Comparison of ENCODE assay signal across 11 mouse cellular contexts in the genomic region with DNA sequence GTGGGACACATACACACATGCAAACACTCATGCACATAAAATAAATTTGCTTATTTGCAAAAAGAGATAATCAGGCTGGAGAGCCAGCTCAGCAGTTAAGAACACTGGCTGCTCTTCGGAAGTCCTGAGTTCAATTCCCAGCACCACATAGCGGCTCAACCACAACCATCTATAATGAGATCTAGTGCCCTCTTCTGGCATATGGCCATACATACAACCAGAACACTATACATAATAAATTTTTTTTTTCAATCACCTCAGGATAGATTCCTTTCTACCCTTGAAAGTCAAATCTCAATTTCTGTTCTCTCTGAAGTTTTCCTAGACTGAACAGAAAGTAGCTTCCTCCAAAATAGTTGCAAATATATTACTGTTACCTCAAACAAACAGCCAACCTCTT. TPM values are rescaled to one million over a fixed set of nuclear protein-coding genes. Genes with fewer than 3 reads are reported as not detected.
A peak's percentile ranks its signal among the peaks of the same experiment; 100 is the strongest.
DNase-seq lines count a peak whose midpoint lies in the region; ATAC-seq and TF ChIP-seq lines count a peak whose summit lies in the region.
"Had no signal": no experiment of that assay in that cellular context is flagged by ENCODE, and none has a peak within 500 bp of the region (broad histone marks: within the 10 kb centered on the region; RNA-seq: fewer than 3 reads in every experiment).

No protein-coding gene starts in this region.

- DNase-seq in cerebellum, adult 9-10 months: peak; percentile 26
- DNase-seq in cerebellum, adult 2 months: no peak
- DNase-seq in lung, postnatal 0 days (ENCODE audit: low spot score): no peak
- no peak for DNase-seq in lung, postnatal 10 days
- DNase-seq in natural killer cell, adult 2 months (ENCODE audit: low spot score in 2 of 2): no peak
- DNase-seq: adrenal gland, adult 2 months had no signal

- H3K4me3 ChIP-seq in cerebellum, adult 2 months (replicated peaks; ENCODE audit: insufficient read depth, low read depth, low read length): no peak overlapping the region
- H3K4me3 ChIP-seq in lung, postnatal 0 days (ENCODE audit: low read depth, low read length): peak overlapping the region; percentile 66; the same call in 1 of the 2 replicates
- peak overlapping the region; percentile 63 for H3K4me3 ChIP-seq in limb, embryonic 15.5 days
- peak overlapping the region; percentile 61; the same call in 1 of the 2 replicates for H3K4me3 ChIP-seq in stomach, embryonic 15.5 days (replicated peaks)

- TF ChIP-seq EP300 in lung, postnatal 0 days (IDR thresholded peaks at IDR 0.05): no peak

- 99% methylated on average over 2 of the region's 2 CpGs for WGBS in cerebellum, adult 2 months
- WGBS in lung, postnatal 0 days: 95% methylated on average over 2 of the region's 2 CpGs
- 94% methylated on average over 2 of the region's 2 CpGs for WGBS in limb, embryonic 15.5 days
- 94% methylated on average over 2 of the region's 2 CpGs for WGBS in stomach, embryonic 15.5 days

- TF ChIP-seq CTCF in cerebellum, adult 2 months (IDR thresholded peaks at IDR 0.05; ENCODE audit: borderline replicate concordance, insufficient read depth, low read depth, low read length): no peak
- TF ChIP-seq CTCF in lung, postnatal 0 days (IDR thresholded peaks at IDR 0.05): 0 out of 2 replicates have a peak, but pooled peaks have one; percentile 6

- H3K4me1 ChIP-seq in cerebellum, adult 2 months (ENCODE audit: control insufficient read depth, insufficient read depth, low read length): peaks cover 3% of the 10 kb centered on the region
- 0 out of 2 replicates have a peak, but pooled peaks cover 8% of the 10 kb centered on the region for H3K4me1 ChIP-seq in lung, postnatal 0 days (ENCODE audit: insufficient read depth, low read depth, low read length)
- peaks cover 6% of the 10 kb centered on the region for H3K4me1 ChIP-seq in limb, embryonic 15.5 days
- peaks cover 6% of the 10 kb centered on the region; the same call in 1 of the 2 replicates for H3K4me1 ChIP-seq in stomach, embryonic 15.5 days

- no peak for ATAC-seq in lung, postnatal 0 days
- no peak for ATAC-seq in limb, embryonic 15.5 days (ENCODE audit: insufficient number of reproducible peaks, low FRiP score, low TSS enrichment, low read depth)
- no peak for ATAC-seq in stomach, embryonic 15.5 days (ENCODE audit: insufficient read depth, low FRiP score, low read depth)
- ATAC-seq in megakaryocyte-erythroid progenitor cell, adult 5-6 weeks (replicated peaks; ENCODE audit: low FRiP score, low TSS enrichment, poor library complexity, severe bottlenecking): no peak

- H3K4me2 ChIP-seq in lung, postnatal 0 days (replicated peaks; ENCODE audit: low read depth, low read length): no peak overlapping the region
- peak overlapping the region; percentile 84 for H3K4me2 ChIP-seq in limb, embryonic 15.5 days
- H3K4me2 ChIP-seq in stomach, embryonic 15.5 days: peak overlapping the region; percentile 88

- no peak overlapping the region for H3K9ac ChIP-seq in lung, postnatal 0 days (replicated peaks; ENCODE audit: low read depth)
- no peak overlapping the region for H3K9ac ChIP-seq in limb, embryonic 15.5 days
- H3K9ac ChIP-seq in stomach, embryonic 15.5 days: no peak overlapping the region

- no peaks in the 10 kb centered on the region for H3K9me3 ChIP-seq in lung, postnatal 0 days (ENCODE audit: low read length)
- H3K9me3 ChIP-seq in limb, embryonic 15.5 days: no peaks in the 10 kb centered on the region
- H3K9me3 ChIP-seq in stomach, embryonic 15.5 days: no peaks in the 10 kb centered on the region

- H3K27ac ChIP-seq in cerebellum, adult 2 months (ENCODE audit: insufficient read depth, low read length): no peak overlapping the region
- no peak overlapping the region for H3K27ac ChIP-seq in lung, postnatal 0 days (ENCODE audit: low read length)
- no peak overlapping the region for H3K27ac ChIP-seq in limb, embryonic 15.5 days
- no peak overlapping the region for H3K27ac ChIP-seq in stomach, embryonic 15.5 days

- H3K27me3 ChIP-seq in cerebellum, adult 2 months (ENCODE audit: control insufficient read depth, insufficient read depth, low read length): no peaks in the 10 kb centered on the region
- no peaks in the 10 kb centered on the region for H3K27me3 ChIP-seq in lung, postnatal 0 days (replicated peaks; ENCODE audit: insufficient read depth, low read length)
- H3K27me3 ChIP-seq in limb, embryonic 15.5 days: no peaks in the 10 kb centered on the region
- H3K27me3 ChIP-seq in stomach, embryonic 15.5 days (replicated peaks): no peaks in the 10 kb centered on the region

- TF ChIP-seq POLR2A in cerebellum, adult 2 months (IDR thresholded peaks at IDR 0.05; ENCODE audit: borderline replicate concordance, insufficient read depth, low read length): no peak

- H3K36me3 ChIP-seq in lung, postnatal 0 days (ENCODE audit: insufficient read depth, low read length): peaks cover 19% of the 10 kb centered on the region; the same call in 1 of the 2 replicates
- H3K36me3 ChIP-seq in limb, embryonic 15.5 days: peaks cover 44% of the 10 kb centered on the region
- peaks cover 23% of the 10 kb centered on the region for H3K36me3 ChIP-seq in stomach, embryonic 15.5 days

RNA-seq across cellular contexts. Expression of a gene that starts 1.6 kb away (rescaled TPM):
- polyA plus RNA-seq in cerebellum, adult 2 months (2012; rRNA removed): 104 and 118 TPM in 2 replicates
- polyA plus RNA-seq in lung, postnatal 0 days (2015; fragmentation: Nextera tagmentation; extraction: Ambion mirVana): 41.3 and 41.9 TPM in 2 replicates
- 66.2 and 73.8 TPM in 2 replicates for polyA plus RNA-seq in limb, embryonic 15.5 days (2015; fragmentation: Nextera tagmentation; extraction: Ambion mirVana)
- polyA plus RNA-seq in stomach, embryonic 15.5 days (2015; fragmentation: Nextera tagmentation; extraction: Ambion mirVana): 52.3 and 52.9 TPM in 2 replicates
- total RNA-seq in megakaryocyte-erythroid progenitor cell, adult 5-6 weeks (2014; fragmentation: Nextera tagmentation): 52.5 and 57.0 TPM in 2 replicates
- total RNA-seq in megakaryocyte-erythroid progenitor cell, adult 5-6 weeks (2017): 17.3 and 25.5 TPM in 2 replicates

RNA-seq across cellular contexts. Expression of a gene that starts 24.7 kb away (rescaled TPM):
- 0.05 TPM in 1 of 2 replicates, not detected in the other for polyA plus RNA-seq in cerebellum, adult 2 months (2012; rRNA removed)
- polyA plus RNA-seq in lung, postnatal 0 days (2015; fragmentation: Nextera tagmentation; extraction: Ambion mirVana): 0.11 TPM in 1 of 2 replicates, not detected in the other
- polyA plus RNA-seq in limb, embryonic 15.5 days (2015; fragmentation: Nextera tagmentation; extraction: Ambion mirVana): 0.41 and 0.62 TPM in 2 replicates
- polyA plus RNA-seq in stomach, embryonic 15.5 days (2015; fragmentation: Nextera tagmentation; extraction: Ambion mirVana): 0.15 and 0.35 TPM in 2 replicates
- total RNA-seq in megakaryocyte-erythroid progenitor cell, adult 5-6 weeks (2014; fragmentation: Nextera tagmentation): not detected in 2 replicates
- not detected in 2 replicates for total RNA-seq in megakaryocyte-erythroid progenitor cell, adult 5-6 weeks (2017)
- total RNA-seq: common myeloid progenitor, adult 5-6 weeks; layer of hippocampus, adult 18-20 months had no signal

RNA-seq across cellular contexts. Expression of a gene that starts 29.8 kb away (rescaled TPM):
- 13.9 and 15.7 TPM in 2 replicates for polyA plus RNA-seq in cerebellum, adult 2 months (2012; rRNA removed)
- polyA plus RNA-seq in lung, postnatal 0 days (2015; fragmentation: Nextera tagmentation; extraction: Ambion mirVana): 39.8 and 44.9 TPM in 2 replicates
- polyA plus RNA-seq in limb, embryonic 15.5 days (2015; fragmentation: Nextera tagmentation; extraction: Ambion mirVana): 0.15 and 0.19 TPM in 2 replicates
- polyA plus RNA-seq in stomach, embryonic 15.5 days (2015; fragmentation: Nextera tagmentation; extraction: Ambion mirVana): 0.97 and 1.1 TPM in 2 replicates
- total RNA-seq in megakaryocyte-erythroid progenitor cell, adult 5-6 weeks (2014; fragmentation: Nextera tagmentation): 0.26 TPM in 1 of 2 replicates, not detected in the other
- not detected in 2 replicates for total RNA-seq in megakaryocyte-erythroid progenitor cell, adult 5-6 weeks (2017)
- total RNA-seq: common myeloid progenitor, adult 5-6 weeks had no signal

RNA-seq across cellular contexts. Expression of a gene that starts 31.4 kb away (rescaled TPM):
- polyA plus RNA-seq in cerebellum, adult 2 months (2012; rRNA removed): 76.4 and 79.2 TPM in 2 replicates
- polyA plus RNA-seq in lung, postnatal 0 days (2015; fragmentation: Nextera tagmentation; extraction: Ambion mirVana): 43.0 and 47.4 TPM in 2 replicates
- polyA plus RNA-seq in limb, embryonic 15.5 days (2015; fragmentation: Nextera tagmentation; extraction: Ambion mirVana): 108 and 109 TPM in 2 replicates
- polyA plus RNA-seq in stomach, embryonic 15.5 days (2015; fragmentation: Nextera tagmentation; extraction: Ambion mirVana): 89.5 and 101 TPM in 2 replicates
- total RNA-seq in megakaryocyte-erythroid progenitor cell, adult 5-6 weeks (2014; fragmentation: Nextera tagmentation): 68.2 and 80.6 TPM in 2 replicates
- total RNA-seq in megakaryocyte-erythroid progenitor cell, adult 5-6 weeks (2017): 43.9 and 64.9 TPM in 2 replicates
